8 mouse cellular contexts compared by ENCODE assay signal in the genomic region with DNA sequence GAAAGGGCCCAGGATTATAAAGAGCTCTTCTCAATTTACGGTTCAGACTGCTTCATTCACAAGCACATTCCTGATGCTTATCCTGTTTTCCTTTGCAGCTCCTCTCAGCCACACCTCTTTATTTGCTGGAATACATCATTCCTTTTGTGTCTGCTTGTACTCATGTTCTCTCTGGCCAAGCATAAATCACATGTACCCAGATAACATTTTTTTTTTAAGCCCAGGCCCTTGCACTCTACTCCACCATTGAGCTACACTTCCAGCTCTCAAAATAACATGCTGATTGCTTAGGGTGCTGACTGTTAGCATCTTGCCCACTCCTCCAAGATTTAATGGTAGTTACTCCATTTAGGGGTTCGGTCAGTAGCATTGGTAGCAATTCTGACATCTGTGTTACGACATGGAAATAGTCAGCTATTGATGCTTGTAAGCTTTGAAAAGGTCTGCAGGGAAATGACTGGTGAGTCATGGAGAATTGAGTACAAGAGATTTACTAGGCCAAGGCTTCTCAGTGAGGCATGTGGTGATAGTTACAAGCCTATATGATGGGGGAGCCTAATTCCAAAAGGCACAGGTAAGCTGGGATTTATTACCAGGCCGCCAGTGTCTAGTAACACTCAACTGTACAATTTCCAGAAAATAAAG. TPM values are rescaled to one million over a fixed set of nuclear protein-coding genes. Genes with fewer than 3 reads are reported as not detected.
DNase-seq lines count a peak whose midpoint lies in the region; ATAC-seq lines count a peak whose summit lies in the region.
"Had no signal": no experiment of that assay in that cellular context is flagged by ENCODE, and none has a peak within 500 bp of the region (broad histone marks: within the 10 kb centered on the region; RNA-seq: fewer than 3 reads in every experiment).

No protein-coding gene starts in this region.

- DNase-seq in neural tube, embryonic 11.5 days (ENCODE audit: low spot score): no peak
- no peak for DNase-seq in neural tube, embryonic 10.5 days (ENCODE audit: extremely low spot score, low spot score)
- no peak for DNase-seq in Muller cell, postnatal 12 days (ENCODE audit: inconsistent ontology term)
- DNase-seq in ovary, postnatal 10 days (ENCODE audit: low spot score): no peak
- DNase-seq in cerebellum, adult 9-10 months: no peak
- DNase-seq: kidney, adult 18-20 months had no signal

- no peaks in the 10 kb centered on the region for H3K27me3 ChIP-seq in neural tube, embryonic 11.5 days (ENCODE audit: control insufficient read depth, insufficient read depth, low read length)
- H3K27me3 ChIP-seq in forebrain, embryonic 16.5 days (replicated peaks; ENCODE audit: control insufficient read depth, insufficient read depth, low read length): no peaks in the 10 kb centered on the region
- H3K27me3 ChIP-seq in liver, embryonic 12.5 days (replicated peaks): no peaks in the 10 kb centered on the region

- 64% methylated on average over 4 of the region's 4 CpGs for WGBS in neural tube, embryonic 11.5 days
- 66% methylated on average over 4 of the region's 4 CpGs for WGBS in forebrain, embryonic 16.5 days
- whole genome bisulfite sequencing in liver, embryonic 12.5 days (ENCODE audit: insufficient replicate concordance): 86% methylated on average over 4 of the region's 4 CpGs

- no peak for ATAC-seq in neural tube, embryonic 11.5 days (ENCODE audit: insufficient read depth, low FRiP score, low TSS enrichment)
- ATAC-seq in forebrain, embryonic 16.5 days: no peak
- no peak for ATAC-seq in liver, embryonic 12.5 days

- no peaks in the 10 kb centered on the region for H3K4me1 ChIP-seq in neural tube, embryonic 11.5 days (ENCODE audit: control insufficient read depth, insufficient read depth, low read length)
- peaks cover 24% of the 10 kb centered on the region for H3K4me1 ChIP-seq in forebrain, embryonic 16.5 days (replicated peaks; ENCODE audit: control insufficient read depth, insufficient read depth, low read length)
- H3K4me1 ChIP-seq in liver, embryonic 12.5 days: peaks cover 31% of the 10 kb centered on the region

- no peak overlapping the region for H3K9ac ChIP-seq in neural tube, embryonic 11.5 days (ENCODE audit: low read length)
- H3K9ac ChIP-seq in forebrain, embryonic 16.5 days (replicated peaks; ENCODE audit: low read depth, low read length): peak overlapping the region; percentile 90
- peak overlapping the region; percentile 88; the same call in 1 of the 2 replicates for H3K9ac ChIP-seq in liver, embryonic 12.5 days

- no peak overlapping the region for H3K4me3 ChIP-seq in neural tube, embryonic 11.5 days (ENCODE audit: low read depth, low read length)
- peak overlapping the region; percentile 96 for H3K4me3 ChIP-seq in forebrain, embryonic 16.5 days (replicated peaks; ENCODE audit: low read length)
- peak overlapping the region; percentile 83; the same call in 1 of the 2 replicates for H3K4me3 ChIP-seq in liver, embryonic 12.5 days

- H3K27ac ChIP-seq in neural tube, embryonic 11.5 days (ENCODE audit: low read depth, low read length): no peak overlapping the region
- no peak overlapping the region for H3K27ac ChIP-seq in forebrain, embryonic 16.5 days (ENCODE audit: low read length)
- H3K27ac ChIP-seq in liver, embryonic 12.5 days: no peak overlapping the region

- H3K9me3 ChIP-seq in neural tube, embryonic 11.5 days (ENCODE audit: control insufficient read depth, low read length): no peaks in the 10 kb centered on the region
- no peaks in the 10 kb centered on the region for H3K9me3 ChIP-seq in forebrain, embryonic 16.5 days (ENCODE audit: control insufficient read depth, low read length)
- no peaks in the 10 kb centered on the region for H3K9me3 ChIP-seq in liver, embryonic 12.5 days (replicated peaks)

- peak overlapping the region; percentile 80 for H3K4me2 ChIP-seq in neural tube, embryonic 11.5 days (ENCODE audit: low read depth)
- H3K4me2 ChIP-seq in forebrain, embryonic 16.5 days (ENCODE audit: low read length): peak overlapping the region; percentile 80
- H3K4me2 ChIP-seq in liver, embryonic 12.5 days: peak overlapping the region; percentile 98

- H3K36me3 ChIP-seq in neural tube, embryonic 11.5 days (ENCODE audit: control insufficient read depth, insufficient read depth, low read length): peaks cover 2% of the 10 kb centered on the region; the same call in 1 of the 2 replicates
- peaks cover 18% of the 10 kb centered on the region; the same call in 1 of the 2 replicates for H3K36me3 ChIP-seq in forebrain, embryonic 16.5 days (ENCODE audit: control insufficient read depth, insufficient read depth)
- H3K36me3 ChIP-seq in liver, embryonic 12.5 days: peaks cover 37% of the 10 kb centered on the region

RNA-seq across cellular contexts. Expression of a gene that starts 1.2 kb away (rescaled TPM):
- polyA plus RNA-seq in neural tube, embryonic 11.5 days (2014; fragmentation: Nextera tagmentation; extraction: Ambion mirVana): not detected in 2 replicates
- not detected in 2 replicates for polyA plus RNA-seq in forebrain, embryonic 16.5 days (2015; fragmentation: Nextera tagmentation; extraction: Ambion mirVana)
- not detected in 2 replicates for polyA plus RNA-seq in liver, embryonic 12.5 days (2016; fragmentation: Nextera tagmentation; extraction: Ambion mirVana)

RNA-seq across cellular contexts. Expression of a gene that starts 2.0 kb away (rescaled TPM):
- 18.6 and 21.3 TPM in 2 replicates for polyA plus RNA-seq in neural tube, embryonic 11.5 days (2014; fragmentation: Nextera tagmentation; extraction: Ambion mirVana)
- 32.3 and 32.7 TPM in 2 replicates for polyA plus RNA-seq in forebrain, embryonic 16.5 days (2015; fragmentation: Nextera tagmentation; extraction: Ambion mirVana)
- polyA plus RNA-seq in liver, embryonic 12.5 days (2016; fragmentation: Nextera tagmentation; extraction: Ambion mirVana): 27.2 and 29.1 TPM in 2 replicates

RNA-seq across cellular contexts. Expression of a gene that starts 20.1 kb away (rescaled TPM):
- polyA plus RNA-seq in neural tube, embryonic 11.5 days (2014; fragmentation: Nextera tagmentation; extraction: Ambion mirVana): 1.8 and 2.3 TPM in 2 replicates
- not detected in 2 replicates for polyA plus RNA-seq in forebrain, embryonic 16.5 days (2015; fragmentation: Nextera tagmentation; extraction: Ambion mirVana)
- 0.05 TPM in 2 replicates for polyA plus RNA-seq in liver, embryonic 12.5 days (2016; fragmentation: Nextera tagmentation; extraction: Ambion mirVana)

RNA-seq across cellular contexts. Expression of a gene that starts 47.2 kb away (rescaled TPM):
- polyA plus RNA-seq in neural tube, embryonic 11.5 days (2014; fragmentation: Nextera tagmentation; extraction: Ambion mirVana): 0.69 and 1.6 TPM in 2 replicates
- polyA plus RNA-seq in forebrain, embryonic 16.5 days (2015; fragmentation: Nextera tagmentation; extraction: Ambion mirVana): 1.5 and 1.6 TPM in 2 replicates
- polyA plus RNA-seq in liver, embryonic 12.5 days (2016; fragmentation: Nextera tagmentation; extraction: Ambion mirVana): 10.5 and 11.7 TPM in 2 replicates
